Mouse (Mus musculus): Measurements from ENCODE around the gene Nudt22. TPM values are rescaled to one million over a fixed set of nuclear protein-coding genes. Genes with fewer than 3 reads are reported as not detected.

Nudt22 gene
- polyA plus RNA-seq (2012; ENCODE audit: insufficient read depth, insufficient read length, missing spikeins): 9.6 and 11.1 TPM in 2 replicates

GRCm38 (mm10) chr19:6996006-6996405 is at the start of gene Nudt22, which contains the start of gene Trpt1:
Gene Nudt22 (minus strand): TSS chr19:6996117.
Gene Trpt1 (plus strand): TSS chr19:6996131.
- TF ChIP-seq CTCF (IDR thresholded peaks at IDR 0.05; ENCODE audit: low read depth, low read length) (no peak), POLR2A (IDR thresholded peaks at IDR 0.05; ENCODE audit: borderline replicate concordance, low read depth, low read length) (no peak)
- Histone ChIP-seq H3K4me1 (ENCODE audit: control insufficient read depth, insufficient read depth, low read length) (peaks cover 13% of the 10 kb centered on the region), H3K27ac (ENCODE audit: insufficient read depth, low read depth, low read length) (0 out of 2 replicates have a peak within 1 kb of the TSS, but pooled peaks have one; percentile 4), H3K4me3 (ENCODE audit: insufficient read depth, low read length) (peak within 1 kb of the TSS; percentile 58)

DNA sequence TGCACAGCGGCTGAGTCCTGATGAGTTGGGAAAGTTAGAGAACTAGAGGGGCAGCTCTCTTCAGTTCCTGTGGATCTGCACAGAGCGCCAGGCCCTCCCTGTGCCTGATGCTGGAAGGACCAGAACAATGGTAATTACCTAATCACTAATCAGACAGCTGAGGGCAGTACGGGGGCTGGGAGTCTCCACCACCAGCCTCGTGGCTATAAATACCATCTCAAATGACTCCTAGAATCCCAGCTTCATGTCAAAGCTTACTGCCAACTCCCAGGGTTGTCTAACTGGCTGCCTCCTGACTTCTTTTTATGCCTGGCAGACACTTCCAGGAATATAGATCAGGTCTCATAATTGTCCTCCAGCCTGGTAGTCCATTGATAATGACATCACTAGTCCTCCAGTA is 48.8 kb upstream of the Nudt22 start:
- no peak overlapping the region for H3K27ac ChIP-seq (ENCODE audit: insufficient read depth, low read depth, low read length)
- TF ChIP-seq POLR2A (IDR thresholded peaks at IDR 0.05; ENCODE audit: borderline replicate concordance, low read depth, low read length) (no peak), CTCF (IDR thresholded peaks at IDR 0.05; ENCODE audit: low read depth, low read length) (no peak)

DNA sequence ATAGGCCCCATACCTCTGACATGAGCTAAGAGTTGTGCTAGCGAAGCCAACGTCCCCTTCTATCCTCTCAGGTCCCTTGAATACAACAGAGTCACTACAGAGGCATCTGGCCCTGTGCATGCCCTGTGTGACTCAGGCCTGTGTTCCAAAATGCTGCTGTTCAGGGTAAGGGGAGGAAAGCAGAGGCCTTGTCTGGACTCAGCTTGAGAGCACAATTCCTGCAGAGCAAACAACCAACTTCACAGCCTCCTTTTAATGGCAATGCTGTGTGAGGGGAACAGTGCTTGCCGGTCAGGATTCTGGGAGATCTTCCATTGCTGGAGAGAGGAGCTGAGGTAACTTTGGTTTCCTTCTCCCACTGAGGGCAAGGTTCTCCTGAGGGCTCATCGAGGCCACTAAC is 48.4 kb upstream of the Nudt22 start:
- no peak overlapping the region for H3K4me3 ChIP-seq (ENCODE audit: insufficient read depth, low read length)
- TF ChIP-seq POLR2A (IDR thresholded peaks at IDR 0.05; ENCODE audit: borderline replicate concordance, low read depth, low read length): no peak
- TF ChIP-seq CTCF (IDR thresholded peaks at IDR 0.05; ENCODE audit: low read depth, low read length): no peak
- peaks cover 3% of the 10 kb centered on the region; the same call in 1 of the 2 replicates for H3K4me1 ChIP-seq (ENCODE audit: control insufficient read depth, insufficient read depth, low read length)
- no peak overlapping the region for H3K27ac ChIP-seq (ENCODE audit: insufficient read depth, low read depth, low read length)

More for the DNA sequence above, 48.8 kb upstream of the Nudt22 start:
- H3K4me1 ChIP-seq (ENCODE audit: control insufficient read depth, insufficient read depth, low read length): peaks cover 3% of the 10 kb centered on the region; the same call in 1 of the 2 replicates
- no peak overlapping the region for H3K4me3 ChIP-seq (ENCODE audit: insufficient read depth, low read length)

DNA sequence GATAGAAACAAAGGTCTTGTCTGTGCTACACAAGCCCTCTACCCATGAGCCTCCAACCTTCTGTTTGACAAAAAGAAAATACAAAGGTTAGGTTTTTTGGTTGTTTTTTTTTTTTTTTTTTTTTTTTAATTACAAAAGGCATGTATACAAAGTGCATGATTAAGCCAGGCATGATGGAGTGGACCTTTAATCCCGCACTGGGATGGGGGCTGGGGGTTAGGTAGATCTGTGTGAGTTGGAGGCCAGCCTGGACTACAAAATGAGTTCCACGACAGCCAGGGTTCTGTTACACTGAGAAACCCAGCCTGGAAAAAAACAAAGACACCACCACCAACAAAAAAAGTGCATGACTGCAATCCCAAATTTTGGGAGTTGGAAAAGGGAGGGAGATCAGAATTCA is 45.3 kb upstream of the Nudt22 start:
- peaks cover 11% of the 10 kb centered on the region for H3K4me1 ChIP-seq (ENCODE audit: control insufficient read depth, insufficient read depth, low read length)
- no peak overlapping the region for H3K27ac ChIP-seq (ENCODE audit: insufficient read depth, low read depth, low read length)
- no peak overlapping the region for H3K4me3 ChIP-seq (ENCODE audit: insufficient read depth, low read length)
- TF ChIP-seq POLR2A (IDR thresholded peaks at IDR 0.05; ENCODE audit: borderline replicate concordance, low read depth, low read length) (no peak), CTCF (IDR thresholded peaks at IDR 0.05; ENCODE audit: low read depth, low read length) (no peak)

DNA sequence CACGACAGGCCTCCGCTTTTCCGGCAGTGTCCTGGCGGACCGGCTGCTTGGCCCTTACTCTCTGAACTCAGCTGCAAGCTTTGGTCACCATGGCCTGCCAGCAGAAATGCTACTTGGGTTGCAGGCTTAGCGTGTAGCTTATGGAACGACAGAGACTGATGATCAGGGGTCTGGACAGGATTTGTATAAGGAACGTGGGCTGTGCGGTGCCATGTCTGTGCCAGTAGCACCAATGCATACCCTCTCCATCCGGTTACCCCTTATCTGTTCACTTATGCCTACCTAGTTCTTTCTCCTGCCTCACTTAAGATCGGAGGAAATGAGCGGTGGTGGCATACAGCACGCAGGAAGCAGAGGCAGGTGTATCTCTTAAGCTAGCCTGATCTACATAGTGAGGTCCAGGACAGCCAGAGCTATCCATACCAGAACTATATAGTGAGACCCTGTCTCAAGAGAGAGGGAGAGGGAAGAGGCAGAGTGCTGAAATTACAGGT is 44.8 kb upstream of the Nudt22 start:
- peaks cover 11% of the 10 kb centered on the region for H3K4me1 ChIP-seq (ENCODE audit: control insufficient read depth, insufficient read depth, low read length)
- TF ChIP-seq POLR2A (IDR thresholded peaks at IDR 0.05; ENCODE audit: borderline replicate concordance, low read depth, low read length) (no peak), CTCF (IDR thresholded peaks at IDR 0.05; ENCODE audit: low read depth, low read length) (no peak)
- peak overlapping the region; percentile 61 for H3K27ac ChIP-seq (ENCODE audit: insufficient read depth, low read depth, low read length)
- H3K4me3 ChIP-seq (ENCODE audit: insufficient read depth, low read length): peak overlapping the region; percentile 66

- no peak for TF ChIP-seq POLR2A (IDR thresholded peaks at IDR 0.05; ENCODE audit: borderline replicate concordance, low read depth, low read length)
- no peak for TF ChIP-seq CTCF (IDR thresholded peaks at IDR 0.05; ENCODE audit: low read depth, low read length)
- peak within 1 kb of the TSS; percentile 61 for H3K27ac ChIP-seq (ENCODE audit: insufficient read depth, low read depth, low read length)
- peak within 1 kb of the TSS; percentile 85 for H3K4me3 ChIP-seq (ENCODE audit: insufficient read depth, low read length)
- H3K4me1 ChIP-seq (ENCODE audit: control insufficient read depth, insufficient read depth, low read length): peaks cover 11% of the 10 kb centered on the region
Measured at GRCm38 (mm10) chr19:7039841-7040636, 44.1 kb upstream of the Nudt22 start, which contains the start of gene Stip1. Gene Stip1 (minus strand): TSS chr19:7039967.

DNA sequence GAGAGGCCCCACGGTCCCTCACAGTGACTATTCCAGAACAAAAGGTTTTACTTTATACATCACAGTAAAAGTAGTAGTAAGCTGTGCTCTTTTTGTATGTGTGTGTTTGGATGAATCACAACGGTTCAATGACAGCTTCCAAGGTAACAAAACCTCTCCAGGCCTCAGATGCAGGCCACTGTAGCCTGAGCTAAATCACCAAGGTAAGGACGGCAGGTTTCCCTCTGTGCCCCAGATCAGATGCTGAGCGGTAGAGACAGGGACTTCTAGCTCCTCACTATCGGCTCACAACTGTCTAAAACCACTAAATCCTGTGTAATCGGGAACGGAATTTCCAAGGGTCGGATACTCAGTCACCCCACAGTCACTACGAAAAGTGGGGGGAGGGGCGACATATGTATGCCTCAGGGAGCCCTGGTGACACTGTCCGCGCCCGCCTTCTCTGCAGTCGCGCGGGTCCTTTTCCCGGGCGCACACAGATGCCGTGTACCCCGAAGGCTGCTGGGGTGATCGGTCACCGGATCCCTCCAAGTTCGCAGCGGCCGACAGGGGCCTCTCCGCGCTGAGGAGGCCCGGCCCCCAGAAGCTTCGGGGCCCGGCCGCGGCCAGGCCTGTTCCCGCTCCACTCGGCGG is 43.3 kb upstream of the Nudt22 start:
- Histone ChIP-seq H3K4me3 (ENCODE audit: insufficient read depth, low read length) (peak overlapping the region; percentile 85), H3K27ac (ENCODE audit: insufficient read depth, low read depth, low read length) (no peak overlapping the region; the same call in 1 of the 2 replicates), H3K4me1 (ENCODE audit: control insufficient read depth, insufficient read depth, low read length) (peaks cover 11% of the 10 kb centered on the region)
- no peak for TF ChIP-seq POLR2A (IDR thresholded peaks at IDR 0.05; ENCODE audit: borderline replicate concordance, low read depth, low read length)

GRCm38 (mm10) chr19:7034006-7034405 is 38.1 kb upstream of the Nudt22 start:
- Histone ChIP-seq H3K27ac (ENCODE audit: insufficient read depth, low read depth, low read length) (no peak overlapping the region), H3K4me1 (ENCODE audit: control insufficient read depth, insufficient read depth, low read length) (peaks cover 9% of the 10 kb centered on the region), H3K4me3 (ENCODE audit: insufficient read depth, low read length) (no peak overlapping the region)
- TF ChIP-seq POLR2A (IDR thresholded peaks at IDR 0.05; ENCODE audit: borderline replicate concordance, low read depth, low read length): no peak
- no peak for TF ChIP-seq CTCF (IDR thresholded peaks at IDR 0.05; ENCODE audit: low read depth, low read length)

DNA sequence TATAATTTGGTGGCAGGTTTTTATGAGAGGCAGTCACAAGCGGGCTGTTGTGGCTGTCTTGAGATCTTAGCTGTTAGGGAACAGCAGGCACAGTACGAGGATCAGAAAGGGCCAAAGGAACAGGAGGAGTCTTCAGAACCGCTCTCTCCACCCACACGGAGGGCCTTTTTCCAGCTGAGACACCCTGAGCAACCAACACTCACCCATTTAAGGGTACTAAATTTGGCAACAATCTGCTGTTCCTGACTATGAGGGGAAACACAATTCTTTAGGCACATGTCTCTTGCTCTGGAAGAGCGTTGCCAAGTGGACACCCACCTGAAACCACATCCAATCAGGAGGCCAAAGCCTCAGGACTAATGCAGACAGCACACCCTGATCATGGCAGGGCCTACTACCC is 33.6 kb upstream of the Nudt22 start:
- Histone ChIP-seq H3K27ac (ENCODE audit: insufficient read depth, low read depth, low read length) (no peak overlapping the region), H3K4me3 (ENCODE audit: insufficient read depth, low read length) (no peak overlapping the region), H3K4me1 (ENCODE audit: control insufficient read depth, insufficient read depth, low read length) (no peaks in the 10 kb centered on the region)
- TF ChIP-seq CTCF (IDR thresholded peaks at IDR 0.05; ENCODE audit: low read depth, low read length) (no peak), POLR2A (IDR thresholded peaks at IDR 0.05; ENCODE audit: borderline replicate concordance, low read depth, low read length) (no peak)

DNA sequence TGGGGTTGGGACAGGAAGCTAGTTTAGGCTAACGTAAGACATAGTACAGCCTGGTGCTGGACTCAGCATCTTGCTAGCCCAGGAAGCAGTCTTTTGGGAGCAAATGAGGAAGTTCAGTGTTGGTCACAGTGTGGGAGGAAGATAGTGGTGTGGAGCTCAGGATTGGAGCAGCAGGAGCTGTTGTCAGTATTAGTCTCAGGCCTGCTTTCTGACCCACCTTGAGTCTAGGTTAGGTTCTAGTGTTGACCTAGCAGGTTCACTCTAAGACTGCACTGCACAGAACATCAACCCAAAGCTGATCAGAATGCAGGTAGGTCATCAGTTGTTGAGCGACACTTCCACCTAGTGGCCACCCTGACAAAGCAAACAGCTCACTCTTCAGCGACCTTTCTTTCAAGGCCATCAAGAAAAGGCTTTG is 24.3 kb upstream of the Nudt22 start:
- TF ChIP-seq POLR2A (IDR thresholded peaks at IDR 0.05; ENCODE audit: borderline replicate concordance, low read depth, low read length): no peak
- peak; percentile 90 for TF ChIP-seq CTCF (IDR thresholded peaks at IDR 0.05; ENCODE audit: low read depth, low read length)
- Histone ChIP-seq H3K4me1 (ENCODE audit: control insufficient read depth, insufficient read depth, low read length) (peaks cover 19% of the 10 kb centered on the region), H3K4me3 (ENCODE audit: insufficient read depth, low read length) (no peak overlapping the region), H3K27ac (ENCODE audit: insufficient read depth, low read depth, low read length) (peak overlapping the region; percentile 99)
